Mouse (Mus musculus) liver, postnatal 0 days (tissue): Measurements from ENCODE around the gene H3f3b.

Source experiments
- CTCF ChIP-seq: sonication (generic); IDR thresholded peaks from 2 replicates; pipeline ENCODE4 v1.5.1; 2016; ENCODE audit warnings: antibody characterized with exemption, low read depth
- EP300 ChIP-seq: IDR thresholded peaks from 2 replicates; pipeline ENCODE4 v1.6.1; 2016; ENCODE audit warnings: antibody characterized with exemption, low read depth, mild to moderate bottlenecking

- TF ChIP-seq CTCF (no peak), EP300 (no peak)
Observed at GRCm38 (mm10) chr11:116025056-116025845, 2.5 kb downstream of the H3f3b start.
